Mouse (Mus musculus) thymus, postnatal 4 days (tissue): ENCODE measurements at regions not wholly inside any gene's neighbourhood (a gene's known extent, or its start where the extent isn't known, plus 50 kb on each side); places are given as distances from the start of the nearest gene placed in this dataset.

Experiments
- DNase-seq: peaks from one replicate; pipeline ENCODE4 v3.0.0; 2021

- peak; percentile 54 for DNase-seq
Measured at GRCm38 (mm10) chr9:23027377-23028313, 195.2 kb upstream of the Bmper start.

- no peak for DNase-seq
Measured at GRCm38 (mm10) chr9:23029421-23029820, 193.5 kb upstream of the Bmper start.

- DNase-seq = no peak
Measured at GRCm38 (mm10) chr9:23030138-23030537, 192.7 kb upstream of the Bmper start.

DNA sequence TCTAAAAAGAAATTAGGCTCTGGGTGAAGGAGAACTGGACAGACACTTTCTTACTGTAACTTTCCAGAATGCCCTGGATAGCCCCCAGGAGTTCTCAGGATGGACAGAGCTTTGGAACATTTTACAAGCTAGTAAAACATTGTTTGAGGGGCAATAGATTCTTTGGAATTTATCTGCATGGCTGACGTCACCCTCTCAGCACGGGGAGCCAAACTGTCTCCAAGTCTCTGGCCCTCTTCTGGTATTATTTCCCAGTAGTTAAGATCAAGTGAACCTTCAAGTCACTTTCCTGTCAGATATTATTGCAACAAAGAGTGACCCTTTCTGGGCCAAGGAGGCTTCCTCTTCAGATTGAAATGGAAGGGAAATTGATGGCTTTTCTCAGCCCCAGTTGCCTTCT lies 192.3 kb upstream of the Bmper start:
- DNase-seq = no peak

GRCm38 (mm10) chr9:23031916-23032315 lies 191.0 kb upstream of the Bmper start:
- DNase-seq = no peak

- DNase-seq = no peak
Measured at GRCm38 (mm10) chr9:23035306-23035705, 187.6 kb upstream of the Bmper start.

DNA sequence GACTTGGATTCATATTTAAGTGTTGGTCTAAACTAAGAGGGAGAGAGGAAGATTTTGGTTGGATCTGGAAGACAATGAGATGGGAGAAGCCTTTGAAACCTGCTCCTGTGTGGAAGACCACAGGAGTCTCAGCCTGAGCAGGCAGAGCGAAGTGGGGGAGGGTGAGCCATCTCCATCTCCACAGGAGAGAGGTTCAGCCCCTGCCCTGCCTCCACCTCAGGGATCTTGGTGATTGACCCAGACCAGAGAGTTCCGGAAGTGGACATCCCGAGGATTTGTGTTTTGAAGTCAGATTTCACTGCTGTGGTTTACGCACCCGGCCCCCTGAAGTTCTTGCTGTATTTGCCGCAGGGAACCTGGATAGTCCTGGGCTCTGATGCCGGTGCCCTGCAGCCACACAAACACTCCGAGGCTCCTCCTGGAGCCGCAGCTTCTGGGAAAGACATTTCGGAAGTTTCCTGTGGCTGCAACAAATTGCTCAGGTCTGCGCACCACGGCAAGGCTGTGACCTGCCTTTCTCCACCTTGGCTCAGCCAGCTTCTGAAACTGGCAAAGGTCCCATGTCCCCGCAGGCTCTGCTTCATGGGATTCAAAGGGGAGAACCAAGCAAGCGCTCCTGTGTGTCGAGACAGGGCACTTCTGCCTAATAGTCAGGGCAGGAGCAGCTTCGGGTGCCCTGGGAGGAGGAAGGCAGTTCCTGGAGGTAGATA lies 186.8 kb upstream of the Bmper start:
- DNase-seq = no peak

DNA sequence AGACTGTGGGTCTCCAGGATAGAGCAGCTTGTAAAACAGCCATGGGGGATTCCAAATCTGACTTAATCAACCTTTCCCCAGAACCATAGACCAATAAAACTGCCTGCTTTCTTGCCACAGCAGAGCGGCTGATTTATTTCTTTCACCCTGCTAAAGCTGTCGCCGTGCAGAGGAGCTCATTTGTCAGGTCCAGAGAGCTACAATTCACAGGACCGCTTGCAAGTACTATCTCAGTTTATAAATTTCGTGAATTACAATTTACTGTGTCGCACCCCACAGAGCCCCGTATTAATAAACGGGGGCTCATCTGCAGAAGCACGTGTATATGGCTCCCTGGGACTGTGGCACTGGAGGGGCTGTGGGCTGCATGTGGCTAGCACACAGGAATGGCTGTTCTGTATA lies 185.4 kb upstream of the Bmper start:
- DNase-seq = no peak

- DNase-seq = no peak
Measured at GRCm38 (mm10) chr9:23039588-23039987, 183.3 kb upstream of the Bmper start.

- no peak for DNase-seq
Measured at GRCm38 (mm10) chr9:23041025-23041424, 181.9 kb upstream of the Bmper start.

- DNase-seq = no peak
Measured at GRCm38 (mm10) chr9:23041537-23042472, 181.1 kb upstream of the Bmper start.

DNA sequence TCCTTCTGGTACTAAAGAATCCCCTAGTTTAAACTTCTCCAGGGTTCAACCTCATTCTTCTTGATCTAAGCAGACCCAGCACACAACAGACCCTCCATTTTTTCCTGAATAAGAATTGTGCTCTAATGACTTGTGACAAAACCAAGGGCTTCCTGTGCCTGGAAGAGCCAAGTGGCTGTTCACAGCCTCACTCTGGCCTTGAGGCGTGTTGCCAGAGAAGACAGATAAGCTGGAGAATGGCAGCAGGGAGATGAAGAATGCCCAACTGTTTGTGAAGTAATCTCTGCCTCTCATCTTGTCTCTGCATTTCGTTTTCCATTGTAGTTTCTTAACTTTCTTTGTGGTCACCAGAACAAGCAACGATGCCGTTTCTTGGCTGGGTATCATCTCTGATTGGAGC lies 179.9 kb upstream of the Bmper start:
- no peak for DNase-seq

DNA sequence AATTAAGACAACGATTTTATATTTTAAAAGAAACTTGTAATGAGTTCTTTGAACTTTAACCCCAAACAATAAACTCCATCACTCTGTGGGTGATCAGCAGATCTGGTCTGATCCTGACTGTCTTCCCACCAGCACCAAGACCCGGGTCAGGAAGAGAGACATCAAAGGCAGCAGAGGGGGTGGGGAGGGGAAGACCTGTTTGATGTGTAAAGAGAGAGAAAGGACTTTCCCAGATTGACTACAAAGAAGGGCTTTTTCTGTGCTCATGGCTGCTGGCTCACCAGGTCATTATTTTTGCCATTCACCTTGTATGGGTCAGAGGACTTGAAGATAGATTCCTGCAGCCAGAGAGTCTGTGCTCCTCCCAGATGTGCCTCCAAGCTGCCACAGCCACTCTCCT lies 177.4 kb upstream of the Bmper start:
- DNase-seq = no peak

DNA sequence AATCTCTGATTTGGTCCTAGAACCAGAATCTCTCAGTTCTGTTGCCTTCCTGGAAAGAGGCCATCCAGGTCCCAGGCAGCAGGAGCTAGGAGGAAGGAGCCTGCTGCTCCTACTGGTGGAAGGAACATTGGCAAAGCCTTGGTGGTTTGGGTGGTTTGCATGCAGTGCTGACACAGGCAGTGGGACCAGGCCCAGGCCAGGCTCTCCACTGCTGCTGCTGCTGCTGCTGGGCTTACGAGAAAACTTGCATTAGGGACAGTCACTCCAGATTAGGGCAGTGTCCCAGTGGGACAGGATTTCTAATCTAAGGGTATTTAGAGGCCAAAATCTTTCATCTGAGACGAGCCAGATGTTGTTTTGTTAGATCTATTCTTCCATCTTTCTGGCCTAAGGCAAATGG lies 172.1 kb upstream of the Bmper start:
- no peak for DNase-seq

- no peak for DNase-seq
Measured at GRCm38 (mm10) chr9:23059526-23059925, 163.3 kb upstream of the Bmper start.

DNA sequence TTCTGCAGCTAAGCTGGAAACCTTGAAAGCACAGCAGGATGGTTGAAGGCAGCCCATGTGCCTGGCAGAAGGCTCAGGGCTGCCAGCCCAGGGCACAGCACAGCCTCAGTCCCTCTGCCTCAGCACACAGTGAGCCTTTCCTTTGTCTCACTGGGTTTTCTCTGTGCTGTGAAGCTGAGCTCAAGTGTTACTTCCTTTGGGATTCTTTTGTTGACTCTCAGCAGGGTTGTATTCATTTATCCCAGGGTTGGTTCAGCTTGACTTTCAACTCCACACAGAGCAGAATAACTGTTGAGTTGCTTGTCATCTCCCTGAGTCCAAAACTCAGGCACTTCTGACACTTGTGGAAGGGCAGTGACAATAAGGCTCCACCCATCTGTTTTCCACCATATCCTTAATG lies 162.3 kb upstream of the Bmper start:
- DNase-seq = no peak

- no peak for DNase-seq
Measured at GRCm38 (mm10) chr9:23061179-23061929, 161.5 kb upstream of the Bmper start.

DNA sequence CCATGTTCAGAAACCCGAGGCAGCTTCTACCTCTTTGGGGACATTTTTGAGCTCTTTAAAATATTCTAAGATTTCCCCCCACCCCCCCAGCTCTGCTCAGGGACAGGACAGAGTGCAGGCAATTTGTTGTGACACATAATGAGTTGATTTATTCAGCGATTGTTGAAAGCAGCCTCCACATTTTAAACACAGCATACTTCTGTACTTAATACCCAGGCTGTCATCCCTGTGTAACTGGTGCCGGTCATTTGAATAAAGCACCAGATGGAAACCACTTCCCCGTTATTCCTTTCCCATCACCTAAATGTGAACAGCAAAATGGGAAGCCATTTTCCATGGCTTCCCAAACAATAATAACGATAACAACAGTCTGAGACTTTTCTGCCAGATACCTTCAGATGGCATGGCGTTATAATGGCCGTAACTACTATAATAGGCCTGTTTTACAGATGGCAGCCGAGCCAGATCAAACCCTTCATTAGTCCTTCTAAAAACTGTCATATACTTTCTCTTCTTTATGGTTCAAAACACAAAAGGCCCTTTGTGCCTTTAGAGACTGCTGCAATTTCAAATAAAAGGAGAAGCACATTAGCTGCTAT lies 160.7 kb upstream of the Bmper start:
- no peak for DNase-seq

DNA sequence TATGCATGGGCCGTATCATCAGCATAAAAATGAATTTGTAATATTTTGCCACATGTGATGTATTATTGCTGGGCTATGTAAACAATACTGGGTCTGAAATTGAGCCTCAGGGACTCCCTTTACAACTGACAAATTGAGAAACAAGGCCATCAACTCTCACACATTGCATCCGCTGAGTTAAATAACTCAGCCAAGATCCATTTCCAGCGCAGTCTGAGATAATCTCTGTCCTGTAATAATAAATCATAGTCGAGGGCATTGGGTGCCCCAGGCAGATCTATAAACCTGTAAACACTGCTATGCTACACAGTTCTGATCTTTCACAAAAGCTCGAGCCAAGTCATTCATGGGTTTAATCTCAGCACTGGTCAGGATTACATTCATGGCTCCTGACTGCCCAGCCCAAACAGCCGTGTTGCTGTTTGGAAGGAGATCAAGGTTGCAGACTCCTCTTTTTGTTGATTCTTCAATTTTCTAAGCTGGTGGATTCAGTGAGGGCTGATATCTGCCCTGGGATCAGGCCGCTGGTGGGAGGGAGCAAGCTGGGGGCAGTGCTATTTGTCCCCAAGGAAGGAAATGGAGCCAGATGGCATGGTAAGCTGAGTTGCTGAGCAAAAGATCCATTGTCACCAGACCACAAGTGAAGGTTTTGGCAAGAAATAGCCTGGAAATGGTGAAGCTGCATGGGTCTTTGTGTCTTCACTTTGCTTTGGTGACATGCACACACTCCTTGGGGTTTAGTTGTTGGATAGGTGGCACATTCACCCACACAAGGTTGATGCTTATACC lies 160.0 kb upstream of the Bmper start:
- no peak for DNase-seq

- DNase-seq = no peak
Measured at GRCm38 (mm10) chr9:23064001-23064400, 158.9 kb upstream of the Bmper start.

DNA sequence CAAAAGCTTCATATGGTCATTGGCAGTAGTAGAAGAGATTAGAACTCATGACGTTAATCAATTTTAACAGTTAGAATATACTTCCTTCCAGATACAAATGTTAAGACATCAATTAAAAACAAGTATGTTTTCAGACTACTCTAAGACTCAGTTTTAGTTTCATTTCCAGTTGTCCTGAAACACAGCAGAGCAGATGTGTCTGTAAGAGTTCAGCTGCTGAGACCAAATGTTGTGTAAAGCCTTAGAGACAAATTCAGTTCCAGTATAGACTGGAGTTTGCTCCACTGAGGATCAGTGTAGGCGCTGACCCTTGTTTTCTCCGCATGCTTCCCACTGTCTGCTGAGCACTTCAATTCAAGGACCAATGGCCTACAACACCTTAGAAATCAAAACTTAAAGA lies 158.1 kb upstream of the Bmper start:
- DNase-seq = no peak
